Mouse (Mus musculus) right cerebral cortex, postnatal 14 days (tissue): Measurements from ENCODE around the gene Pold4.
A peak's percentile ranks its signal among the peaks of the same experiment; 100 is the strongest.

ENCODE experiments used
- DNase-seq: peaks from one replicate; pipeline ENCODE4 v3.0.0; 2022

Pold4 gene

DNA sequence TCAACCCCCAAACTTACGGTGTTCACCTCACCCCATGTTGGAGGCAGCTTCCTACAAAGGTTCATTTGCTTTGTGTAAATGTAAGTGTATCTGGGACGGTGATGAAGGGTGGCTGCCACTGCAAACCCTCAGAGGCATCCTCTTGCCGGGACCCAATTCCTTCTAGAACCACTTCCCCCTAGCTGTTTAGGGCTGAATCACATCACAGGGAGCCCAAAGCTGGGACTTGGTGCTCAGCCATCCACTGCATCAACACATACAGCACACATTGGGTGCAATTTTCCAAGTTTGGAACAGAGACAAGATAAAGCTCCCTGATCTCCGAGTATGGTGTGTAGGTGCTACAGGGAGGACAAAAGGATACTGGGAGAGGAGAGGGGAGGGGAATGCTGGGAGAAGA, 26.8 kb upstream of the Pold4 start:
- DNase-seq = no peak

DNA sequence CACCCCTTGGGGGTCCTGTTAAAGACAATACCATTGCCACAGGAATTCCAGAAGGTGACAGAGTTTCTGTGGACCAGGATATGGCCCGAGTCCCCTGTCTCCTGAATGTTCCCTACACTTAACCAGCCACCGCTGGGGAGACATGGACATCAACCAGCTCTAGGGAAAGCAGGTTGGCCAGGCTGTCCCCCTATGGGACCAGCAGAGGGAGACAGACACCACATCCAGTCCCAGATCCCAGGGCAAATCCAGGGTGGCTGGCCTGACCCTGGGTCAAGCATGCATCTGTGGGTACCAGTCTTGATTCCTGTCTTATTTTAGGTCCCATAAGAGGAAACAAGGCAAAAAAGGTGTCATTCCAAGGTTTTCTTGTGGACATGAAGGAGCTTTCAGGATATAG, 24.7 kb upstream of the Pold4 start:
- DNase-seq = no peak

DNA sequence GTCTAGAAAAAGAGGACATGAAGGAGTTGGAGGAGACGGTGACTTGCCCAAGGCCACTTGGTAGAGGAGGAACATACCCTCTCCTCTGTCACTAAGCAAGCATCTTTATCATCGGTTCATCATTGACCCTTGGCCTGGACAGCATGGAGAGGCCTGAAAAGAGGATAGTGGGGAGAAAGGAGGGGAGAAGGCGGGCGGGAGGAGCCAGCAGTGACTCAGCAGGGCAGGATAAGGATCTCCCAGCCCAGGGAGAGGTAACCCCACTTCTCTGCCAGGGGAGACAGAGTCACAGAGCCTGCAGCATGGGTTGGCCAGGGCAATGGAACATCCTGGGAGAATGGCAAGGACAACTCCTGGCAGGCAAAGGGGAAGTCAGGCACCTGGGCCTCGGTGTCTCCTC, 23.1 kb upstream of the Pold4 start:
- DNase-seq = no peak

DNA sequence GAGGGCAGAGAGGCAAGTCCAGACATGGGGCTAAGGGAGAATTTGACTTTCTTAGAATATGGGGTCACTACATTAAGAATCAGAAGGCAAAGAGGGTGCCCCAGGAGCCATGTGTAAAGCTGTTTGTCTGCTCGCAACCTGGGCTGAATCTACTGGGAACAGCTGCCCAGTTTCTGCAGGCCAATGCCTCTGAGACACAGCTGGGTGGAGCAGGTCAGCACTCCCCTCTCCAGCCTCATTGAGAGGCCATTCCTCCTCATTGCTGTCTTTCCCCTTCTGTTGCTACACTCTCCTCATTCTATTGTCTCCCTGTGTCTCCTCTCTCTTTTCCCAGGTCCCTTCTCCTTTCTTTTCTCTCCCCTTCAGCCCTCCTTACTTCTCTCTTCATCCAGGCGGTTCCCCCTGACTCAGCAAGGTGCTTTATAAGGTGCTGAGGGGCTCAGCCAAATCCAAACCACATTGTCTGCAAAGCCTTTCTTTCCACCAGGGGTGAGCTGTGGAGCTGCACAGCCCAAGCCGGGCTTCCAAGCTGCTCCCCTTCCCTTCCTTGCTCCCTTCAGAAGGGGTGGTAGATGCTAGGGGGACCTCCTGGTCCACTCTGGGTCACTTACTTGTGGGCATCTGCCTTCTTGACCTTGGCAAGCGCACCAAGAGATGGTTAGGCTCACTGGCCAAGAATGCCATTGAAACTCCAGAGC, 19.7 kb upstream of the Pold4 start:
- no peak for DNase-seq

DNA sequence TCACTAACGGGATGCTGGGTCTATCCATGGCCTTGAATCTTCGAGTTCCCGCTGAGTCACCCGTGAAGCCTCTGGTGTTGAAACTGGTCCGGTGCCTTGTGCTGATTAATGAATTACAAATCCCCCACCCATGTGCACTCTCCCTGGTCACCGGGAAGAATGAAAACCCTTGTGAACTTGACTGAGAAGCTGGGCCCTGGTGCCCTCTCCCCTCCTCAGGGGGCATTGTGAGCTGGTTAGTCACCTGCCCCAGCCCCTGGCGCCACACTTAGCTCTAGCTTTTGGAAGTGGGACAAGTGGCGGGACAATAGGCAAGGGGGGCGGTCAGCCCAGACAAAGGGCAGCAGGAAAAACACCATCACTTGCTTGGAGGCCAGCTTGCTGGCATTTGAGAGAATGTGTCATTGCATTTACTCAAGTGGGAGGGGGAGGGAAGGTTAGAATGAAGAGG, 18.1 kb upstream of the Pold4 start:
- no peak for DNase-seq

DNA sequence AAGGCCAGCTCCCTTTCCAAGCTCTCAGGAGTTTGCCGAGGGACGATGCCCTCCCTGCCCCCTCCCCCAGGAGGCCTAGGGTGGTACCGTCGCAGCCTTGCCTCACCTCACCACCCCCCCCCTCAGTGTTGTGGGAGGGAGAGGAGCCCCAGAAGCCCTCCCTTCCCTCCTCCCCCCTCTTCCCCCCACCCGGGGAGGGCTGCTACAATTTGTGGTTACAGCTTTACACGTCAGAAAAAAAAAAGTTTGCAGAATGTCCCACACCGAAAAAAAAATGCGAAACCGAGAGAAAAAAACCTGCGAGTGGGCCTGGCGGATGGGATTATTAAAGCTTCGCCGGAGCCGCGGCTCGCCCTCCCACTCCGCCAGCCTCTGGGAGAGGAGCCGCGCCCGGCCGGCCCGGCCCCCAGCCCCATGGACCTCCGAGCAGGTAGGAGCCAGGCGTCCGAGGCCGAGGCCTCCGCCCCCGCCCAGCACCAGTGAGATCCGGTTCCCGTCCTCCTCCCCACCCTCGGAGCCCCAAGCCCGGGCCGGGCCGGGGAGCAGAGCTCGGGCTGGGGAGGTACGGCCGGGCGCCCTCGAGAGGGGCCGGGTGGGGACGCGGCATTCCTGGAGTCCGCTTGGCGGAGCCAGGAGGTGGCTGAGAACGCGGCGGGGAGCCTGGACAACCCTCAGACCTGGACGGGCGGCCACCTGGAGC, 17.5 kb upstream of the Pold4 start, which contains the start of the genes Clcf1 and AC109138.7:
Clcf1 (plus strand) TSS at position 168 of the 700 bp plus-strand sequence.
AC109138.7 (plus strand) TSS at position 287 of the 700 bp plus-strand sequence.
- no peak for DNase-seq

DNA sequence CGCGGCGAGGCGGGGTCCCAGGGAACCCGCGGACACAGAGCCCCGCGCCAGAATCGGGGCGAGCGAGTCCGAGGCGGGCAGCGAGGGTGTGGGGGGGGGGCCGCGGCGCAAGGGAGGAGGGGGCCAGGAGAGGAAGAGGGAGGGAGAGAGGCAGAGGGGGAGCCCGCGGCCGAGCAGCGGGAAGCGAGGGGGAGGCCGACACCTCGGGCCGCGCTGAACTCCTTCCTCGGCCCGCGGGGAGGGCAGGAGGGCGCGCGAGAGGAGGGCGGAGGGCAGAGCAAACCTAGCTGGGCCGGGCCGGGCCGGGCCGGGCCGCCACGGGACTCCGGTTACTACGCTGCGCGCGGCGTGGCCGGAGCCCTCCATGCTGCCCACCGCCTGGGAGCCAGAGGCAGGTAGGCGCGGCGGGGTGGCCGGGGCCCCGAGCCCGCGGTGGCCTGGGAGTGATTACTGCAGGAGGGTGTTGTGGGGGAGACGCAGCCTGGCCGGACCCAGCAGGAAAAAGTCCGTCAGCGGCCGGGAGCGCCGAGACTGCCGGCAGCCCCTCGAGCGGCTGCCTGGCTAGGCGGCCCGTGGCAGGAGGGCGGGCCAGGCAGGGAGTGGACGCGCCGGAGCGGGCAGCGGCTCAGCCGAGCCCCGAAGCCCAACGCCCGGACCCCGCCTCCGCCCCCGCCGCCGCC, 16.8 kb upstream of the Pold4 start:
- DNase-seq = no peak

DNA sequence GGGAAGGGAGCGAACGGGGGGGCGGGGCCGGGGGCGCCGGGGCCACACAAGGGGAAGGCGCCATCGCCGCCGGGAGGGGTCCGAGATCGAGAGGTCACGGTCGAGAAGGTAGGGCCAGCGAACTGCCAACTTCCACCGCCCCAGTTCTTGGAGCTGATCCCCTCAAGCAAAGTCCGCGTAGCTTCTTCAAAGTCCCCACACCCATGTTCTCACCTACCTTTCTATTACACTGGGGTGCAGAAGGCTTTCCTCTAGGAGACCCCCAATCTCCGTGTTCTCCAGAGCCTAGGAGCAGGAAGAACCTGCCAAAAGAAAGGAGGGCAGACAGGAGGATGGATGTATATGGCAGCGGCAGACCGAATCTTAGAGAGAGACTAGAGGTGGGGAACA, 16.3 kb upstream of the Pold4 start:
- no peak for DNase-seq

DNA sequence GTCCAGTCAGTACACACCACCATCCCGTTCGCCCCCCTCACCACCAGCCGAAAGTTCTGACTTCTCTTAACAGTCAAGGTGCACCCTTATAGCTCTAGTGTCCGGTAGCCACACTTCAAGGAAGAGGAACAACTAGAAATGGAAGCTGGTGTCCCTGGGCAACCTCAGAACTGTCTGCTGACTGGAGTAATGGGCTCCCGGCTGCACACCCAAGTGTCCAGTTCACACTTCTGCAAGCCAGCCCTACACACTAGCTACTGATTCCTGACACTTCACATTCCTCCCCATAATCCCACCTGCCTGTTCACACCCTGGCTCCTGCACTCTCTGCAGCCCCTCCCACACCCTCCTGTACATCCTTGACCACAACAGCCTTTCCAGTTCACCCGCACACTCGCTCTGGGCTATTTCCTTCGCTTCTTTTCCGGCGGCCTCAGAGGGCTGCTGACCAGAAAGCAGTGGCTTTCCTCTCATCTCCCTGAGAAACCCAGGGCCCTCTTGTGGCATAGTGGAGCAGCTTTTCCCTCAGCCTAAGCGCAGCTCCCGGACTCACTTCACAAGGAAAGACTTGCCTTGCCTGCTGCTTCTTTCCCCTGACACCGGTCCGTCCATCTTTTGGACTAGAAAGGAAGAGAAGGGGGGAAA, 15.5 kb upstream of the Pold4 start:
- DNase-seq = no peak

DNA sequence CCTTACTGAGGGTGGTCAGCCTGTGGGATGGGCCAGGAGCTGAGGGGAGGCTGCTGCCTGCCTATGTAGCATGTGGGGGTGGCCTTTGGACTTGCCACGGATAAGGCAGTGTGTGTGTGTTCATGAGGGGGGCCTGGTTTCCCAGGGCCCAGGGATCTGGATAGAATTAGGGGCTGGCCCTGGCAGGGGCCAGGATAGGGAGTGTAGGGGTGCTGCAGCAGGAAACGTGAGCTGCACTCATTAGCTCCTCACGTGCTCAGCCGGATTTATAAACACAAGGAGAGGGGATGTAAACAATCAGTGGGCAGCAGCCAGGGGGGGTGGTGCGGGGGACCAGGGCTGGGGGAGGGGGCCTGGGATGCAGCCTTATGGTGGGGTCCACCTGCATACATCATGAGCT, 14.6 kb upstream of the Pold4 start:
- no peak for DNase-seq

DNA sequence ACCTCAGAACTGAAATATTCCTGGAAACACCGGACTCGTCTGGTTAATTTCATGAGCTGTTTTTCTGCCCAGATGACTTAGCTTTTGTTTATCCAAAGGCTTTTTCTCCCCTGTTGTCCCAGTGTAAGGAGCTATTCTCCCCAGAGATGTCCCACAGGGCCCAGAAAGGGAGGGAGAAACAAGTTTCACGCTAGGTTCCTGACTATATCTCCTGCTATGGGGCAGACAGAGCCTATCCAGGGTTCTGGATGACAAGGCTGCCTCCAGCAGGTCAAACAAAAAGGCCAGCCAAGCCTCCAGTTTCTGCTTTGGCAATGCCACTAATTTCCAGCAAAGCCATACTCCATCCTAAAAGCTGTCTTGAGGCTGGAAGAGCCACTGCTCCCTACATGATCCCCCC, 13.8 kb upstream of the Pold4 start:
- DNase-seq = no peak

DNA sequence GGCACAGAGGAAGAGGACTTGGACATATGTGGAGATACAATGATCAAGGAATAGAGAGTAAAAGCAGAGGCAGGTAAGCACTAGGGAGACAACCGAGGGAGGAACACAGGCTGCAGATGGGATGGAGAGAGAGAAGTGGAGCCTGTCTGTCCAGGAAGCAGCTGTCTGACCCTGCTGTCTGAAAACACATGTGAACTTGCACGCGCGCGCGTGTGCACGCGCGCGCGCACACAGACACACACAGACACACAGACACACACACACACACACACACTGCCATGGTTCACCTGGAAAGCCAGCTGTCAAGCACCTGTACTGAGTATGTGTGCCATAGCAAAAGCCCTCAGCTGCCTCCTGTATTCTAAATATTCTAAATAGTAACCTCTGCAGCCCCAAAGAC, 13.4 kb upstream of the Pold4 start:
- no peak for DNase-seq

DNA sequence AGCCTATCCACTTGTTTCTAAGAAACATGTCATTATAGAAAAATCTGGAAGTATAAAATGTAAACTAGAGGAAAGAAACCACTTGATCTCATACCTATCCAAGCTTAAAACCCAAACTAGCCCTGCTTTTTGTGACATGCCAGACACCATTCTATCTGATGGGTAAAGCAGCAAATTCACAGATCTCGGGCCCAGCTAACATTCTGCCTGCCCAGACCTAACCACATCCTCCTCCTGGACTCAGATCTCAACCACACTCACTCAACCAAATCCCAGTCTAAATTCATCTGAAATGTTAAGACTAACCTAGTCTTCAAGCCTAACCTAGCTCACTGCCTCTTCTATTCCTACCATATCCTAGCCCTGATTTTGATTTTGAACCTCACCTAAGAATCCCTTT, 12.9 kb upstream of the Pold4 start:
- DNase-seq = no peak

DNA sequence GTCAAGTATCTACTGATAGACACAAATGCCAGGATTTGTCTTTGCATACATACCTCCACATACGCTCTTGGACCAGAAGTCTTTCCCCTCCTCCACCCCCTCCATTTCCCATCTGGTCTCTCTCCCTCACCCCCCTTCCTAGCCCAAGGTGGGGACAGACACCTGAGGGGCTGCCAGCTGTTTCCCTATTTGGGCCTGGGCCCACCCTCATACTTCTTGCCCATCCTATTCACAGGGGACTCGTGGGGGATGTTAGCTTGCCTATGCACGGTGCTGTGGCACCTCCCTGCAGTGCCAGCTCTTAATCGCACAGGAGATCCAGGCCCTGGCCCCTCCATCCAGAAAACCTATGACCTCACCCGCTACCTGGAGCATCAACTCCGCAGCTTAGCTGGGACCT, 11.8 kb upstream of the Pold4 start:
- no peak for DNase-seq

DNA sequence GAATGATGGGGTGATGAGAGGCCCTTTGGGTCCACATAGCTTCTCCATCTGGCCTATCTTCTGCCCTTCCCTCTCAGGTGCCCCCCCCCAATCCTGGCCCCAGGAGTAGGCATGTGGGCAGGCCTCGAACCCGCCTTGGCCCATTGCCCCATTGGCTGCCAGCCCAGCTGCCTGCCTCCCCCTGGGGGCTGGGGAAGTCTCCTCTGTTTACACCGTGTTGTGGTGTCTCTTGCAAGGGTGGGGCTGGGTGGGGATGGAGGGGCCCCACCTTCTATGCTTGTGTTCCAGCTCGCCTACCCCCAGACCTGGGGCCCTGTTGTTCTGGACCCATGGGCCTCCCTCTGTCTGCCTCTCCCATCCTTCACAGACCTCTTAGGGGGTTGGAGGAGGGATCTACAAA, 11.3 kb upstream of the Pold4 start:
- DNase-seq = no peak

DNA sequence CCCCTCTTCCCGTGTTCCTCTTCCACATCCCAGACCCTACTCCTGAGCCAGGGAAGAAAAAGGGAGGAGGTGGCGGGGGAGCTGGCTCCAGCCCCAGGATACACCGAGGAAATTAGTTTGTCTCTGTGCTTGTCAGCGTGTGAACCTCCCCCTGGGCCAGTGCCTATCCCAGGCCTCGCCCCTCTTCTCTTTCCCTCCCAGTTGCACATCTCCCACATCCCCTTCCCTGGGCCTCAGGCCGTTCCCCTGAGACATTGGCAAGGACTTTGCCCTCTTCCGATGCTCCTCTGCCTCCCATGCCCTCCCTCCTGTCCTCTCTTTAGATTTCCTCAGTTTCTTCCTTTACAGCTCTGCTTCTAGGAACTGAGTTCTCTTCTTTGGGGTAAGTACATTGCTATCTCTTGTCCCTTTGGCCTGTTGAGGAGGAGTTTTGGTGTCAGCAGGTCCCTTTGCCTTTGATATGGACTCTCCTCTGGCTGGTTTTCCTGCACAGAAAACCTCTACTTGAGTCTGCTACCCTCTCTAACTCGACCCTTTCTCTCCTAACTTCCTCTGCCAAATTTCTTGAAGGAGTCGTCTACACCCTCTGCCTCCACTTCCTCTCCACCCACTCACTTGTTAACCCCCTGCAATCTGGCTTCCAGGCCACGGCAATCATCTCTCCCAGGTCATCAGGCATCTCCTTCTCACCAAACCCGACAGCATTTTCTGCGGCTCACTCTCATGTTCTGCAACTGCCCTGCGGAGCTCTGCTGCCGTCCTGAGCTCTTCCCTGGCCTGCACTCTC, 10.5 kb upstream of the Pold4 start:
- DNase-seq = no peak

DNA sequence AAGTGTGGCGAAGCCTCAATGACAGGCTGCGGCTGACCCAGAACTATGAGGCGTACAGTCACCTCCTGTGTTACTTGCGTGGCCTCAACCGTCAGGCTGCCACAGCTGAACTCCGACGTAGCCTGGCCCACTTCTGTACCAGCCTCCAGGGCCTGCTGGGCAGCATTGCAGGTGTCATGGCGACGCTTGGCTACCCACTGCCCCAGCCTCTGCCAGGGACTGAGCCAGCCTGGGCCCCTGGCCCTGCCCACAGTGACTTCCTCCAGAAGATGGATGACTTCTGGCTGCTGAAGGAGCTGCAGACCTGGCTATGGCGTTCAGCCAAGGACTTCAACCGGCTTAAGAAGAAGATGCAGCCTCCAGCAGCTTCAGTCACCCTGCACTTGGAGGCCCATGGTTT, 9.5 kb upstream of the Pold4 start:
- DNase-seq = no peak

DNA sequence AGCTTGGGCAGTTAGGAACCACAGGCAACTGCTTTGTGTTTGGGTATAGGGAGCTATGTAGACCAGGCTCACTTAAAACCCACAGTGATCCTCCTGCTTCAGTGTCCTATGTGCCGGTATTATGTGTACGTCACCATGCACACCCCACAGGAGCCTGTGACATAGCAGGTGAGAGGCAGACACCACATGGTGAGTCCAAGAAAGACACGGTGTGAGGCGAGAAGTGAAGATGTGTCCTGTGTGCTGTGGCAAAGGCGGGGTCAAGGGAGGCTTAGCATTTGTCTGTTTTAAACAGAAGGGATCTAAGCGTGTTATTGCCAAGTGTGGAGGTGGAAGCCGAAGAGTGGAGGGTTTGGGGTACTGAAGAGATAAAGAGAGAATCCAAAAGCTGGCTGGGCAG, 4.9 kb upstream of the Pold4 start:
- no peak for DNase-seq

DNA sequence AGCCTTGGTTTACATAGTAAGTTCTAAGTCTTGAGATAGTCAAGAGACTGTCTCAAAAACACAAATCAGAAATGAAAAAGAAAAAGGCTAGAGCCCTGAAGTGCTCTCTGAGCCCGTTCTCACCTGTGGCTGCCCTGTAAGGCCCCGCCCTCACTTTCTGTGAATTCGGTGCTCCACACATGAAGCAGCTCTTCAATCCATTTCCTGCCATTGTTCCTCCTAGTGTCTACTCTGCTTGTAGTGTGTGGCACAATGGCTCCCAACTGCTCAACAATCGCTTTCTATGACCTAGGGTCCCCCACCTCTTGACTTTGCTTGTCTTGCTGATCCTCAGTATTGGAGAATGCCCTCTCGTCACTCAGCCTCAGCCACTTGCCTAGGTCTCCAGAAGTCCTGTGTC, 4.3 kb upstream of the Pold4 start:
- no peak for DNase-seq

DNA sequence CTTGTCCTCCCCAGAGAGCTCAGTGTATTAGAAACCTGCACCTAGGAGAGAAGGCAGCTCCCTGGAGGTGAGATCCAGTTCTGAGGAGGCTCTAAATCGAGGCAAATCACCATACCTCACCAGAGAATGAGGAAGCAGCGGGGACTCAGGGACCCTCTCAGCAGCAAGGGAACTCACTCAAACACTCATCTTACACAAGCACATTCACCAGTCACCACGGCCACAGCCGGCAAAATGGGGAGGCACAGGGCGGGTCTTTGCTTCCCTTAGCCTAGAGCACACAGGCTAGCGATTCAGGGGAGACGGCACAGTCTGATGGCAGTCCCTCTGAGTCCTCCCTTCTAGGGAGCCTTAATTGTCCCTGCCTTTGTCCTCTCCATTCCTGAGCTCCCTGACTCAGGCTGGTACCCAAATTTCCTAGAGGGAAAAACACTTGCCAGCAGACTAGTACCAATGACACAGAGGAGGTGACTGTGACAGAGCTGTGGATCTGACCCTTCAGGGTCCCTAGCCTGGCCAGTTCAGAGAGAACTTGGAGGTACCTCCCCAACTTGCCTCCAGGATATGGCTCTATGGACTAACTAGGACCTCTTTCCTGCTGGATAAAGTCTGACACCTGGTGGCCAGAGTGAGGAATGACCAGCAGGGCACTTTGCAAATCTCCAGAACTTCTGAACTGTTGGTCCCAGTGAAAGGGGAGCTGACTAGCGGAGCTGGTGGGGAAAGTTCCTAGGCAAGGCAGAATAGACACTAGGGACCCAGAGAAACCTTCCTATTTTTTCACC, 3.6 kb upstream of the Pold4 start:
- peak; percentile 55 for DNase-seq

DNA sequence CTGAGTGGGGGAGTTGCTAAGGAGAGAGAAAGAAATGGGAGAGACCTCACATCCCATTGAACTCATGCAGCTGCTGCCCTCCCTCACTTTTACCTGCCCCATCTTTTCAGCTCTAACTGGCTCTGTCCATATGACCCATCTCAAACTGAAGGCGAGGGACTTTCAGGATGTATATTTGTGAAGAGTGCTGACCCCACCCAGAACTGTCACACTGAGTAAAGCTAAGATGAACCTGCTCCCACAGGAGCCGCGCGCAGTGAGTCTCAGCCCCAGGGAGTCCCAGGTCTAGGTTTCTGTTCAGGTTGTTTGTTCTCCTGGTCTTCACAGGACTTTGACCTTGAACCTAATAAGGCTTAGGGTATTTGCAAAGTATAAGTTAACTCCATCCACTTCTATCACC, 2.8 kb upstream of the Pold4 start:
- DNase-seq = no peak
